Mouse (Mus musculus): ENCODE data around the gene Sqstm1. TPM values are rescaled to one million over a fixed set of nuclear protein-coding genes. Genes with fewer than 3 reads are reported as not detected.

Gene Sqstm1
- polyA plus RNA-seq, 1 experiment from 2014 or later = 213 TPM

DNA sequence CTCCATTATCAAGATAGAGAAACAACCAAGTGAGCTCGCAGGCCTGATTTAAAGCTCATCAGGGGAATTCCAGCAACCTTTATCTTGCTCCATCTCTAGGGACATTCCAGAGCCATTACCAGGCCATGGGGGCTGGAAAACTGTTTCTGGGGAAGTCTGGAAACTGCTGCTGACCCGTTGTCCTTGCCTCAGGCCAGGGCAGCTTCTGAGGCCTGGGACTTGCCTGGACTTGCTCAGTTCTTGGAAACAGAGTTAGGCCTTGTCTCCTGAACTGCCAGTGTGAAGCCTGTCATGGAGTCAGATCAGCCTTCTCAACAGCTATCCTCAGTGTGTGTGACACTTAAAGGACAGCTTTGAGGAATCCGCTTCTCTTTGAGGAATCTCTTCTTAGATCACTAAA is 41.5 kb upstream of the Sqstm1 start:
- Histone ChIP-seq H3K4me3 (ENCODE audit: low read depth, low read length) (no peak overlapping the region), H3K4me2 (replicated peaks; ENCODE audit: low read depth) (no peak overlapping the region), H3K27me3 (replicated peaks; ENCODE audit: control insufficient read depth, insufficient read depth, low read length) (no peaks in the 10 kb centered on the region), H3K27ac (ENCODE audit: low read depth, low read length) (no peak overlapping the region), H3K9ac (ENCODE audit: low read depth, low read length) (no peak overlapping the region), H3K4me1 (replicated peaks; ENCODE audit: control insufficient read depth, insufficient read depth, low read length) (no peaks in the 10 kb centered on the region), H3K9me3 (ENCODE audit: control insufficient read depth) (no peaks in the 10 kb centered on the region), H3K36me3 (ENCODE audit: control insufficient read depth, insufficient read depth) (peaks cover 11% of the 10 kb centered on the region)
- no peak for ATAC-seq
- WGBS = 57% methylated on average over 3 of the region's 3 CpGs
- no peak for TF ChIP-seq CTCF (IDR thresholded peaks at IDR 0.05; ENCODE audit: low read depth)

DNA sequence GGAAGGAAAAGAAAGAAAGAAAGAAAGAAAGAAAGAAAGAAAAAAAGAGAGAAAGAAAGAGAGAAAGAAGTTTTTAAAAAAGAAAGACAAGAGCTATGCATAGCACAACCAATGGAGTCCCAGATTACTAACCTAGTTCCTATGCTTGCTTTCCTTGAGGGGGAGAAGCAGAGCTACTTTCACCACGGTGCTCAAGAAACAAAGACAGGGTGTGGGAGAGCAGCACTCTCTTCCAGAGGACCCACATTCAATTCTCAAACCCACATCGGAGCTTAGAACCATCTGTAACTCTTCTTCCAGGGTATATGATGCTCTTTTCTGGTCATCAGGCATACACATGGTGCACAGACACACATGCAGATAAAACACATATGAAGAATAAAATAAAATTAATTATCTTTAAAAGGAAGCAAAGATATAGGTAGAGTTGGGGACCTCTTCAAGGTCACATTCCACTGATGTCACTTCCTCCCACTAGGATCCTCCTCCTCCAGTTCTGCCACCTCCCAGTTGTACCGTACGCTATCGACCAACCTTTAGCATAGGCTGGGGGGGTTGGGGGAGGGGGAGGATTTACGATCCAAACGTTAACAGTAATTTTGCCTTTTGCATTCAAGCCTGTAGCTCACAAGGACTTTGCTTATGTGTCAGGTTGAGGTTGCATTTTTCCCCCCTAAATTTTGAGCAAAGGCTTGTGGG is 38.0 kb upstream of the Sqstm1 start:
- Histone ChIP-seq H3K27me3 (replicated peaks; ENCODE audit: control insufficient read depth, insufficient read depth, low read length) (no peaks in the 10 kb centered on the region), H3K27ac (ENCODE audit: low read depth, low read length) (no peak overlapping the region), H3K9me3 (ENCODE audit: control insufficient read depth) (no peaks in the 10 kb centered on the region), H3K36me3 (ENCODE audit: control insufficient read depth, insufficient read depth) (no peaks in the 10 kb centered on the region), H3K4me1 (replicated peaks; ENCODE audit: control insufficient read depth, insufficient read depth, low read length) (no peaks in the 10 kb centered on the region), H3K9ac (ENCODE audit: low read depth, low read length) (no peak overlapping the region), H3K4me3 (ENCODE audit: low read depth, low read length) (no peak overlapping the region), H3K4me2 (replicated peaks; ENCODE audit: low read depth) (no peak overlapping the region)
- WGBS = 57% methylated on average over 7 of the region's 7 CpGs
- no peak for ATAC-seq
- TF ChIP-seq CTCF (IDR thresholded peaks at IDR 0.05; ENCODE audit: low read depth) = no peak

- no peak for ATAC-seq
- Histone ChIP-seq H3K27ac (ENCODE audit: low read depth, low read length) (no peak overlapping the region), H3K4me1 (replicated peaks; ENCODE audit: control insufficient read depth, insufficient read depth, low read length) (no peaks in the 10 kb centered on the region), H3K4me2 (replicated peaks; ENCODE audit: low read depth) (no peak overlapping the region), H3K4me3 (ENCODE audit: low read depth, low read length) (no peak overlapping the region), H3K36me3 (ENCODE audit: control insufficient read depth, insufficient read depth) (no peaks in the 10 kb centered on the region), H3K9ac (ENCODE audit: low read depth, low read length) (no peak overlapping the region), H3K27me3 (replicated peaks; ENCODE audit: control insufficient read depth, insufficient read depth, low read length) (no peaks in the 10 kb centered on the region), H3K9me3 (ENCODE audit: control insufficient read depth) (no peaks in the 10 kb centered on the region)
- no peak for TF ChIP-seq CTCF (IDR thresholded peaks at IDR 0.05; ENCODE audit: low read depth)
- WGBS = 82% methylated on average over 5 of the region's 5 CpGs
These were observed 34.6 kb upstream of the Sqstm1 start for GRCm38 (mm10) chr11:50245269-50245668.

DNA sequence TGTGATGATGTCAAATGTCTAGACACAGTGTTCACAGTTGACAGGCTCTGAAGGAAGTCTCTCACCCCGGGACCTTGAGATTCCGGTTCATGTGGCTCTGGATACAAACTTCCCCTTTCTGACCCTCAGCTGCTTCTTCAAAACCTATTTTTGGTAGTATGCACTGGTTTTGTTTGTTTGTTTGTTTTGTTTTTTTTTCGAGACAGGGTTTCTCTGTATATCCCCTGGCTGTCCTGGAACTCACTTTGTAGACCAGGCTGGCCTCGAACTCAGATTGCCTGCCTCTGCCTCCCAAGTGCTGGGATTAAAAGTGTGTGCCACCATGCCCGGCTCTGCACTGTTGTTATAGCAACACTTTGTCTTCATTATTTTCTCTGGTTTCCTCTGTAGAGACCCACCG is 33.3 kb upstream of the Sqstm1 start:
- no peak for TF ChIP-seq CTCF (IDR thresholded peaks at IDR 0.05; ENCODE audit: low read depth)
- no peaks in the 10 kb centered on the region for H3K36me3 ChIP-seq (ENCODE audit: control insufficient read depth, insufficient read depth)
- ATAC-seq = no peak
- H3K27ac ChIP-seq (ENCODE audit: low read depth, low read length) = no peak overlapping the region
- no peaks in the 10 kb centered on the region for H3K4me1 ChIP-seq (replicated peaks; ENCODE audit: control insufficient read depth, insufficient read depth, low read length)
- WGBS = 78% methylated on average over 6 of the region's 6 CpGs
- H3K27me3 ChIP-seq (replicated peaks; ENCODE audit: control insufficient read depth, insufficient read depth, low read length) = no peaks in the 10 kb centered on the region
- no peaks in the 10 kb centered on the region for H3K9me3 ChIP-seq (ENCODE audit: control insufficient read depth)
- no peak overlapping the region for H3K9ac ChIP-seq (ENCODE audit: low read depth, low read length)
- no peak overlapping the region for H3K4me3 ChIP-seq (ENCODE audit: low read depth, low read length)
- no peak overlapping the region for H3K4me2 ChIP-seq (replicated peaks; ENCODE audit: low read depth)

DNA sequence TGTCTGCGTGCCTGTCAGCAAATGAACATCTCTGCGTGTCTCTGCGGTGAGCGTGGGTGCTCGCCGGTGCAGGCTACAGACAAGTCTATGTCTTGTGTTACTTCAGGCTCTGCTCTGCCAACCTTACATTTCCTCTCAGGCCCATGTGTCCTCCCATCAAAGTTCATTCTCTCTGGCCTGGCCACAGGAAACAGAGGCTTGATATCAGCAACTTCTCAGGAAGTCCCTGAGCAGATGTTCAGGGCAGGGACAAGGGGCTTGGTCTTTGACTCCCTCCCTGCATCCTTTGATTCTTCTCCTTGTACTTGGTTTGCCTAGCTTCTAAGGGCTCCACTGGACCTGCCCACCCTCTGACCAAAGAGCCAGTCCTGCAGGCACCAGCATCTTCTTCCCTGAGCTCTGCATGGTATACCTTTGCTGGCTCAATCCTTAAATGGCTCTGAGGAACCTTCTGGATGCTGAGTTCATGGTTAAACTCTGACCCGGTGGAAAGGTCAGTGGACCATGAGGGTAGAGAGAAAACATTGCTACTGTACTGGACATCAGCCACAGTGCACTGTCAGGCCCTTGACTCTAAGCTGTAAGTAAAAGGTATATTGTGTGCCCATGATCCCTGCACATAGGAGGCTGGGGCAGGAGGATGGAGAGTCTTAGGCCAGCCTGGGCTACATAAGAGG is 29.7 kb upstream of the Sqstm1 start:
- Histone ChIP-seq H3K27me3 (replicated peaks; ENCODE audit: control insufficient read depth, insufficient read depth, low read length) (no peaks in the 10 kb centered on the region), H3K4me3 (ENCODE audit: low read depth, low read length) (no peak overlapping the region), H3K4me1 (replicated peaks; ENCODE audit: control insufficient read depth, insufficient read depth, low read length) (no peaks in the 10 kb centered on the region), H3K9me3 (ENCODE audit: control insufficient read depth) (no peaks in the 10 kb centered on the region), H3K9ac (ENCODE audit: low read depth, low read length) (no peak overlapping the region), H3K4me2 (replicated peaks; ENCODE audit: low read depth) (no peak overlapping the region), H3K27ac (ENCODE audit: low read depth, low read length) (no peak overlapping the region), H3K36me3 (ENCODE audit: control insufficient read depth, insufficient read depth) (peaks cover 2% of the 10 kb centered on the region; the same call in 1 of the 2 replicates)
- no peak for ATAC-seq
- TF ChIP-seq CTCF (IDR thresholded peaks at IDR 0.05; ENCODE audit: low read depth) = no peak
- WGBS = 90% methylated on average over 7 of the region's 7 CpGs

- H3K27me3 ChIP-seq (replicated peaks; ENCODE audit: control insufficient read depth, insufficient read depth, low read length) = no peaks in the 10 kb centered on the region
- H3K4me1 ChIP-seq (replicated peaks; ENCODE audit: control insufficient read depth, insufficient read depth, low read length) = no peaks in the 10 kb centered on the region
- no peak overlapping the region for H3K4me3 ChIP-seq (ENCODE audit: low read depth, low read length)
- ATAC-seq = no peak
- WGBS = 91% methylated on average over 9 of the region's 9 CpGs
- no peak for TF ChIP-seq CTCF (IDR thresholded peaks at IDR 0.05; ENCODE audit: low read depth)
- no peak overlapping the region for H3K4me2 ChIP-seq (replicated peaks; ENCODE audit: low read depth)
- H3K9me3 ChIP-seq (ENCODE audit: control insufficient read depth) = no peaks in the 10 kb centered on the region
- peaks cover 15% of the 10 kb centered on the region for H3K36me3 ChIP-seq (ENCODE audit: control insufficient read depth, insufficient read depth)
- no peak overlapping the region for H3K27ac ChIP-seq (ENCODE audit: low read depth, low read length)
- H3K9ac ChIP-seq (ENCODE audit: low read depth, low read length) = no peak overlapping the region
These were observed 28.5 kb upstream of the Sqstm1 start for GRCm38 (mm10) chr11:50238821-50239791.

All from intestine, postnatal 0 days (tissue).